Mouse (Mus musculus) midbrain, embryonic 12.5 days (tissue): Measurements from ENCODE around the gene 1110012L19Rik. TPM values are rescaled to one million over a fixed set of nuclear protein-coding genes. Genes with fewer than 3 reads are reported as not detected.

Source experiments
- polyA plus RNA-seq: library from polyadenylated mRNA; unstranded; fragments of >200 nt; fragmentation: Nextera tagmentation; extraction: Ambion mirVana; gene quantifications from 2 replicates; pipeline ENCODE4 v1.2.1, GENCODE M21; 2016

1110012L19Rik gene
- polyA plus RNA-seq, 1 experiment from 2014 or later = 29.1 TPM

Other genes with a start within 250 kb of the 1110012L19Rik start
- 4.8 and 5.8 TPM in 2 replicates for gene Ids, start 20.8 kb upstream of the 1110012L19Rik start, polyA plus RNA-seq
- gene Tmem185a, start 91.3 kb downstream of the 1110012L19Rik start, polyA plus RNA-seq = 48.6 and 49.2 TPM in 2 replicates